In the genomic region with DNA sequence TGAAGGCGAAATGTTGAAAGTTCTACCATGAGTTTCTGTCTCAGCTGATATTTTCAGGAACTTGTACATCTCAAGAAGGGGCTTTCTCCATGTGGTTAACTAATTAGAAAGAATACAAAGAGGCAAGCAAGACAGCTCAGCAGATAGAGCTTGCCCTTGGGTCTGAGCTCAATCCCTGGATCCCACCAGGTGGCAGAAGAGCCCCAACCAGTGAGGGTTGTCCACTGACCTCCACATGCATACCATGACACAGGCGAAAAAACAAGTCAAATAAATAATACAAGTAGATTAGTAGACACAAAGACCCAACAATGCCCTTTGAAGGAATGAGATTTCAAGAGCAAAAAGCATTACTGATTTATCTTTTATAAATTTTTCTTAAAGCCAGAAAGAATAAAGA, we compare ENCODE assay signal across 9 mouse cellular contexts.
DNase-seq lines count a peak whose midpoint lies in the region; ATAC-seq and TF ChIP-seq lines count a peak whose summit lies in the region.
"Had no signal": no experiment of that assay in that cellular context is flagged by ENCODE, and none has a peak within 500 bp of the region (broad histone marks: within the 10 kb centered on the region; RNA-seq: fewer than 3 reads in every experiment).

No protein-coding gene starts in this region.

- H3K9ac ChIP-seq in heart, adult 2 months (ENCODE audit: low read depth, low read length) = no peak overlapping the region
- H3K9ac ChIP-seq in heart, embryonic 11.5 days (ENCODE audit: low read depth, low read length) = no peak overlapping the region
- no peak overlapping the region for H3K9ac ChIP-seq in midbrain, embryonic 11.5 days (ENCODE audit: low read length)
- H3K9ac ChIP-seq: embryonic facial prominence, embryonic 12.5 days had no signal

- no peak overlapping the region for H3K27ac ChIP-seq in heart, adult 2 months
- H3K27ac ChIP-seq in heart, embryonic 11.5 days (ENCODE audit: low read depth, low read length) = no peak overlapping the region
- H3K27ac ChIP-seq in midbrain, embryonic 11.5 days (ENCODE audit: low read depth, low read length) = no peak overlapping the region
- H3K27ac ChIP-seq: embryonic facial prominence, embryonic 12.5 days had no signal

- H3K27me3 ChIP-seq in heart, adult 2 months (ENCODE audit: control insufficient read depth, insufficient read depth, low read length) = no peaks in the 10 kb centered on the region
- no peaks in the 10 kb centered on the region for H3K27me3 ChIP-seq in heart, embryonic 11.5 days (ENCODE audit: control insufficient read depth, insufficient read depth, low read length)
- no peaks in the 10 kb centered on the region for H3K27me3 ChIP-seq in midbrain, embryonic 11.5 days (ENCODE audit: control insufficient read depth, insufficient read depth, low read length)
- H3K27me3 ChIP-seq: embryonic facial prominence, embryonic 12.5 days had no signal

- ATAC-seq in heart, embryonic 11.5 days (replicated peaks; ENCODE audit: insufficient number of reproducible peaks, low FRiP score, low TSS enrichment) = no peak
- no peak for ATAC-seq in midbrain, embryonic 11.5 days (ENCODE audit: low FRiP score)

- WGBS in heart, adult 2 months = 86% methylated on average over 2 of the region's 2 CpGs
- 76% methylated on average over 2 of the region's 2 CpGs for WGBS in heart, embryonic 11.5 days (ENCODE audit: insufficient replicate concordance)
- WGBS in midbrain, embryonic 11.5 days = 72% methylated on average over 2 of the region's 2 CpGs

- no peak for TF ChIP-seq EP300 in heart, adult 2 months (IDR thresholded peaks at IDR 0.05; ENCODE audit: insufficient read depth, low read depth, low read length)

- TF ChIP-seq CTCF in heart, adult 2 months (IDR thresholded peaks at IDR 0.05) = peak; percentile 64
- 0 out of 2 replicates have a peak, but pooled peaks have one; percentile 12 for TF ChIP-seq CTCF in brain, embryonic 14.5 days (IDR thresholded peaks at IDR 0.05; ENCODE audit: borderline replicate concordance, extremely low read depth, insufficient read depth, insufficient read length)

- no peaks in the 10 kb centered on the region for H3K79me2 ChIP-seq in heart, adult 2 months (replicated peaks; ENCODE audit: control insufficient read depth, insufficient read depth, low read length)

- intact Hi-C loops in heart, adult 2 months (cut with DNase I) = loop anchor here (5.0 kb wide), 1 partner anchor 191 kb away; no protein-coding TSS in a partner anchor

- no peak overlapping the region for H3K4me2 ChIP-seq in heart, embryonic 11.5 days
- H3K4me2 ChIP-seq in midbrain, embryonic 11.5 days = no peak overlapping the region
- H3K4me2 ChIP-seq: embryonic facial prominence, embryonic 12.5 days had no signal

- H3K4me1 ChIP-seq in heart, adult 2 months (ENCODE audit: control insufficient read depth, insufficient read depth, low read length) = no peaks in the 10 kb centered on the region; the same call in 1 of the 2 replicates
- no peaks in the 10 kb centered on the region for H3K4me1 ChIP-seq in heart, embryonic 11.5 days (ENCODE audit: control insufficient read depth, insufficient read depth, low read length)
- peaks cover 3% of the 10 kb centered on the region; the same call in 1 of the 2 replicates for H3K4me1 ChIP-seq in midbrain, embryonic 11.5 days (ENCODE audit: control insufficient read depth, insufficient read depth, low read length)
- H3K4me1 ChIP-seq: embryonic facial prominence, embryonic 12.5 days had no signal

- DNase-seq in heart, adult 2 months = peak in 1 of 2 experiments; percentile 7
- DNase-seq in spleen, adult 18-20 months = peak; percentile 6 to 32
- DNase-seq in spleen, postnatal 4 days (ENCODE audit: low spot score in 2 of 2) = no peak
- DNase-seq in brain, embryonic 14.5 days (ENCODE audit: low read depth) = no peak
- DNase-seq in thymus, postnatal 4 days = peak; percentile 26
- DNase-seq in midbrain, embryonic 11.5 days (ENCODE audit: low spot score, missing footprints) = no peak
- no peak for DNase-seq in urinary bladder, adult 18-20 months (ENCODE audit: low spot score in 2 of 2)

- no peaks in the 10 kb centered on the region for H3K9me3 ChIP-seq in heart, embryonic 11.5 days (replicated peaks; ENCODE audit: control insufficient read depth, low read length)
- no peaks in the 10 kb centered on the region for H3K9me3 ChIP-seq in midbrain, embryonic 11.5 days (ENCODE audit: control insufficient read depth, low read length)
- H3K9me3 ChIP-seq: embryonic facial prominence, embryonic 12.5 days had no signal

- H3K36me3 ChIP-seq in heart, adult 2 months (ENCODE audit: control insufficient read depth, insufficient read depth, low read length) = no peaks in the 10 kb centered on the region
- no peaks in the 10 kb centered on the region for H3K36me3 ChIP-seq in heart, embryonic 11.5 days (ENCODE audit: control insufficient read depth, insufficient read depth, low read length)
- H3K36me3 ChIP-seq in midbrain, embryonic 11.5 days (ENCODE audit: control insufficient read depth, insufficient read depth, low read length) = no peaks in the 10 kb centered on the region
- H3K36me3 ChIP-seq: embryonic facial prominence, embryonic 12.5 days had no signal

- no peak overlapping the region for H3K4me3 ChIP-seq in heart, adult 2 months
- H3K4me3 ChIP-seq in heart, embryonic 11.5 days (ENCODE audit: low read depth, low read length) = no peak overlapping the region
- H3K4me3 ChIP-seq in midbrain, embryonic 11.5 days (ENCODE audit: low read depth, low read length) = no peak overlapping the region
- H3K4me3 ChIP-seq: embryonic facial prominence, embryonic 12.5 days had no signal

- no peak for TF ChIP-seq POLR2A in heart, adult 2 months (IDR thresholded peaks at IDR 0.05; ENCODE audit: insufficient read depth, low read depth, low read length)
- TF ChIP-seq POLR2A in brain, embryonic 14.5 days (IDR thresholded peaks at IDR 0.05; ENCODE audit: borderline replicate concordance, extremely low read depth, insufficient read depth, insufficient read length, poor library complexity, severe bottlenecking) = no peak

Comparison
In these comparisons a context has a peak if more than half of its experiments do, and no peak if none do; other contexts are left out.
1. DNase-seq: peak in spleen, adult 18-20 months (2 of 2) and thymus, postnatal 4 days (single experiment); none in spleen, postnatal 4 days (0 of 2), brain, embryonic 14.5 days (single experiment), midbrain, embryonic 11.5 days (single experiment) and urinary bladder, adult 18-20 months (0 of 2).